Mouse (Mus musculus) megakaryocyte, embryonic 14.5 days (primary cell): ENCODE results near the gene Elavl2.

ENCODE experiments used
- FLI1 ChIP-seq: IDR thresholded peaks from 2 replicates; pipeline ENCODE4 v1.6.1; 2012; ENCODE audit warnings: low read length, inconsistent platforms, mixed read lengths
- GATA1 ChIP-seq: IDR thresholded peaks from 3 replicates; pipeline ENCODE4 v1.6.1; 2012; ENCODE audit warnings: mixed read lengths, low read length, inconsistent platforms, borderline replicate concordance

DNA sequence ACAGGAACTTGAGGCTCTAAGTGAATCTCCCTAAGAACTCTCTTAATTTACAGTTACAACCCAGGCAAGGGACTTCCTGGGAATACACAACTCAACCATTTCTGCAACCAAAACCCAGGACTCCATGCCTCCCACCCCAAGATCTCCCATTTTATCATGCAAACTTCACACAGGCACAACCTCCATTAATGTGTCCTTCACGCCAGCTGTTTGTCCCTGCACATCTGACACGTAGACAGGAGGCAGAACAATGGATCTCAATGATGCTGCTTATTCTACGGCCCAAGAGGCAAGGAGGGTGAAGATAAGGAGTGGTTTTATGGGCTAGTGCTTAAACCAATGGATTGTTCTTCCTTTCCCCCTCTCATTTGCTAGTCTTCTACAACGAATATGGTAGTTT is 176.8 kb downstream of the Elavl2 start:
- TF ChIP-seq GATA1 (no peak), FLI1 (no peak)
